10 mouse cellular contexts compared by ENCODE assay signal in genomic region chr2:57613243-57613642, GRCm38 (mm10).
A peak's percentile ranks its signal among the peaks of the same experiment; 100 is the strongest.
DNase-seq lines count a peak whose midpoint lies in the region; ATAC-seq and TF ChIP-seq lines count a peak whose summit lies in the region.
"Had no signal": no experiment of that assay in that cellular context is flagged by ENCODE, and none has a peak within 500 bp of the region (broad histone marks: within the 10 kb centered on the region; RNA-seq: fewer than 3 reads in every experiment).

No protein-coding gene starts in this region.

- H3K4me3 ChIP-seq in cerebellum, adult 2 months (replicated peaks; ENCODE audit: insufficient read depth, low read depth, low read length): peak overlapping the region; percentile 26
- H3K4me3 ChIP-seq in ES-E14 (ENCODE audit: insufficient read depth in 1 of 2, low read depth in 1 of 2, low read length in 2 of 2, poor library complexity in 1 of 2, severe bottlenecking in 1 of 2): no peak overlapping the region
- no peak overlapping the region for H3K4me3 ChIP-seq in midbrain, embryonic 11.5 days (ENCODE audit: low read depth, low read length)
- H3K4me3 ChIP-seq: intestine, embryonic 15.5 days; lung, embryonic 15.5 days had no signal

- no peaks in the 10 kb centered on the region for H3K36me3 ChIP-seq in ES-E14 (ENCODE audit: control insufficient read depth, insufficient read depth, low read length, poor library complexity, severe bottlenecking)
- no peaks in the 10 kb centered on the region for H3K36me3 ChIP-seq in midbrain, embryonic 11.5 days (ENCODE audit: control insufficient read depth, insufficient read depth, low read length)
- H3K36me3 ChIP-seq: intestine, embryonic 15.5 days; lung, embryonic 15.5 days had no signal

- peak; percentile 80 for ATAC-seq in midbrain, embryonic 11.5 days (ENCODE audit: low FRiP score)
- ATAC-seq: intestine, embryonic 15.5 days had no signal

- in situ Hi-C loops in ES-E14 (cut with MboI; ENCODE audit: low sequenced_read_pairs in 2 of 2, unreplicated experiment in 2 of 2): no loop called here

- 22% methylated on average over 10 of the region's 10 CpGs for WGBS in cerebellum, adult 2 months
- 46% methylated on average over 10 of the region's 10 CpGs for WGBS in midbrain, embryonic 11.5 days

- TF ChIP-seq POLR2A in cerebellum, adult 2 months (IDR thresholded peaks at IDR 0.05; ENCODE audit: borderline replicate concordance, insufficient read depth, low read length): no peak

- H3K4me1 ChIP-seq in cerebellum, adult 2 months (ENCODE audit: control insufficient read depth, insufficient read depth, low read length): no peaks in the 10 kb centered on the region
- no peaks in the 10 kb centered on the region for H3K4me1 ChIP-seq in ES-E14 (ENCODE audit: control insufficient read depth in 2 of 2, insufficient read depth in 2 of 2, low read length in 2 of 2, poor library complexity in 1 of 2)
- H3K4me1 ChIP-seq in midbrain, embryonic 11.5 days (ENCODE audit: control insufficient read depth, insufficient read depth, low read length): peaks cover 14% of the 10 kb centered on the region
- H3K4me1 ChIP-seq: intestine, embryonic 15.5 days; lung, embryonic 15.5 days had no signal

- no peak for TF ChIP-seq CTCF in cerebellum, adult 2 months (IDR thresholded peaks at IDR 0.05; ENCODE audit: borderline replicate concordance, insufficient read depth, low read depth, low read length)

- H3K4me2 ChIP-seq in midbrain, embryonic 11.5 days: peak overlapping the region; percentile 22; the same call in 1 of the 2 replicates
- H3K4me2 ChIP-seq: intestine, embryonic 15.5 days; lung, embryonic 15.5 days had no signal

- H3K9me3 ChIP-seq in ES-E14 (ENCODE audit: control insufficient read depth, insufficient read depth, low read depth, low read length): no peaks in the 10 kb centered on the region
- H3K9me3 ChIP-seq in midbrain, embryonic 11.5 days (ENCODE audit: control insufficient read depth, low read length): no peaks in the 10 kb centered on the region
- H3K9me3 ChIP-seq: intestine, embryonic 15.5 days; lung, embryonic 15.5 days had no signal

- H3K9ac ChIP-seq in ES-E14 (ENCODE audit: insufficient read depth, low read depth, low read length, poor library complexity, severe bottlenecking): no peak overlapping the region
- H3K9ac ChIP-seq in midbrain, embryonic 11.5 days (ENCODE audit: low read length): no peak overlapping the region
- H3K9ac ChIP-seq: intestine, embryonic 15.5 days; lung, embryonic 15.5 days had no signal

- no peak overlapping the region for H3K27ac ChIP-seq in cerebellum, adult 2 months (ENCODE audit: insufficient read depth, low read length)
- H3K27ac ChIP-seq in ES-E14 (ENCODE audit: insufficient read depth, low read depth, low read length, poor library complexity, severe bottlenecking): no peak overlapping the region
- no peak overlapping the region for H3K27ac ChIP-seq in midbrain, embryonic 11.5 days (ENCODE audit: low read depth, low read length)
- H3K27ac ChIP-seq: intestine, embryonic 15.5 days; lung, embryonic 15.5 days had no signal

- DNase-seq in cerebellum, adult 2 months: peak in 1 of 2 experiments; percentile 24
- DNase-seq in cerebellum, adult 8-10 months: no peak
- peak; percentile 7 for DNase-seq in ES-E14 (ENCODE audit: low read depth, low spot score)
- DNase-seq in forelimb bud, embryonic 11.5 days (ENCODE audit: low read depth, low spot score): peak; percentile 13
- peak; percentile 89 for DNase-seq in midbrain, embryonic 11.5 days (ENCODE audit: low spot score, missing footprints)
- no peak for DNase-seq in gastrocnemius, adult 18-20 months (ENCODE audit: low spot score)
- no peak for DNase-seq in lung, postnatal 14 days
- DNase-seq in yolk sac, embryonic 10.5 days (ENCODE audit: low spot score): no peak

- H3K27me3 ChIP-seq in cerebellum, adult 2 months (ENCODE audit: control insufficient read depth, insufficient read depth, low read length): no peaks in the 10 kb centered on the region
- H3K27me3 ChIP-seq in midbrain, embryonic 11.5 days (ENCODE audit: control insufficient read depth, insufficient read depth, low read length): no peaks in the 10 kb centered on the region
- H3K27me3 ChIP-seq: intestine, embryonic 15.5 days; lung, embryonic 15.5 days had no signal

TF ChIP-seq in ES-E14, 5 proteins besides CTCF, POLR2A, EP300 and RAD21:
- TF ChIP-seq HCFC1 (IDR thresholded peaks at IDR 0.05; ENCODE audit: borderline replicate concordance, insufficient read depth, low read length) (no peak), ZNF384 (IDR thresholded peaks at IDR 0.05; ENCODE audit: low read depth, low read length) (no peak), ZC3H11A (IDR thresholded peaks at IDR 0.05; ENCODE audit: borderline replicate concordance, low read depth, low read length) (no peak), MAFK (IDR thresholded peaks at IDR 0.05; ENCODE audit: insufficient read depth, low read depth, low read length) (no peak), CHD2 (IDR thresholded peaks at IDR 0.05; ENCODE audit: low read depth, low read length) (no peak)

Comparison
In these comparisons a context has a peak if more than half of its experiments do, and no peak if none do; other contexts are left out.
1. DNase-seq: peak in ES-E14 (single experiment), forelimb bud, embryonic 11.5 days (single experiment) and midbrain, embryonic 11.5 days (single experiment); none in cerebellum, adult 8-10 months (single experiment), gastrocnemius, adult 18-20 months (single experiment), lung, postnatal 14 days (single experiment) and yolk sac, embryonic 10.5 days (single experiment).